Mouse (Mus musculus): ENCODE measurements at regions not wholly inside any gene's neighbourhood (a gene's known extent, or its start where the extent isn't known, plus 50 kb on each side); places are given as distances from the start of the nearest gene placed in this dataset.

- DNase-seq: no peak
- intact Hi-C loops (cut with DNase I): no loop called here
Observed at GRCm38 (mm10) chr5:83533901-83534300, 178.9 kb upstream of the Tecrl start.

- no peak for DNase-seq
- intact Hi-C loops (cut with DNase I): no loop called here
Observed at GRCm38 (mm10) chr5:83518661-83519060, 163.7 kb upstream of the Tecrl start.

GRCm38 (mm10) chr5:83484135-83484534 is 129.1 kb upstream of the Tecrl start:
- no peak for DNase-seq
- intact Hi-C loops (cut with DNase I): no loop called here

- intact Hi-C loops (cut with DNase I): no loop called here
- peak; percentile 17 to 24 for DNase-seq
Observed at GRCm38 (mm10) chr5:83440259-83440658, 85.3 kb upstream of the Tecrl start.

- DNase-seq: no peak
- intact Hi-C loops (cut with DNase I): no loop called here
Observed at GRCm38 (mm10) chr5:83436510-83436909, 81.5 kb upstream of the Tecrl start.

- no peak for DNase-seq
Observed at GRCm38 (mm10) chr5:83421708-83422107, 66.7 kb upstream of the Tecrl start.

GRCm38 (mm10) chr5:83410221-83410620 is 55.2 kb upstream of the Tecrl start:
- intact Hi-C loops (cut with DNase I): no loop called here
- DNase-seq: no peak

More at GRCm38 (mm10) chr5:83421708-83422107, 66.7 kb upstream of the Tecrl start:
- intact Hi-C loops (cut with DNase I): no loop called here

GRCm38 (mm10) chr5:83405266-83405954 is 50.4 kb upstream of the Tecrl start:
- intact Hi-C loops (cut with DNase I): no loop called here
- no peak for DNase-seq

Small RNA genes in the stretch of these regions (microRNA-seq; reads per million reads assigned to microRNA genes)
- gene Gm44303 (ENCODE audit: borderline number of aligned reads in 2 of 2): 0 reads per million in 2 experiments

Data from heart, postnatal 36 days (tissue).